Mouse (Mus musculus) neural tube, postnatal 0 days (tissue): Measurements from ENCODE around the gene N4bp2l1. TPM values are rescaled to one million over a fixed set of nuclear protein-coding genes. Genes with fewer than 3 reads are reported as not detected.

Experiments used
- polyA plus RNA-seq: library from polyadenylated mRNA; unstranded; fragments of >200 nt; fragmentation: Nextera tagmentation; extraction: Ambion mirVana; gene quantifications from 2 replicates; pipeline ENCODE4 v1.2.1, GENCODE M21; 2015

The N4bp2l1 gene
- polyA plus RNA-seq = 29.5 and 30.5 TPM in 2 replicates

DNA sequence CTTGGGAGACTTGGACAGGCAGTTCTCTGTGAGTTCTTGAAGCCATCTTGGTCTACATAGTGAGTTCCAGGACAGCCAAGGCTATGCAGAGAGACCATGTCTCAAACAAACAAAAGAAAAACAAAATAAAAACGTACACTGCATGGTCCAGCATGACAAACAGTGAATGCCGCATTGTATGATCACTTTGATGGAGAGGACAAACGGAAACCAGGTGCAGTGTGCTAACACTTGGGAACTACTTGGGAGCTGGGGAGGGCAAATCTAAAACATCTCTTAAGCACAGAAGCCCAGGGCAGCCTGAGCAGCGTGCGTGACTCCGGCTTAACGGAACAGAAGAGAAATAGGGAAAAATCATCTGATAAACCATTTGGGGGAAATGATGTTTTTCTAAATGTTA lies at the start of gene N4bp2l1:
Gene N4bp2l1, minus strand, starts transcription at position 101 of the 400 bp plus-strand sequence.

GRCm38 (mm10) chr5:150521937-150522866 lies 74.8 kb downstream of the N4bp2l1 start, which contains the start of gene Brca2:
Brca2 (plus strand) TSS chr5:150522630.

Other genes starting within 250 kb of the N4bp2l1 start
- not detected in 2 replicates for gene Zar1l, start 79.0 kb downstream of the N4bp2l1 start, polyA plus RNA-seq
- gene Brca2, start 74.6 kb downstream of the N4bp2l1 start, polyA plus RNA-seq = 9.4 and 11.1 TPM in 2 replicates
- gene N4bp2l2, start 69.0 kb upstream of the N4bp2l1 start, polyA plus RNA-seq = 30.3 and 34.3 TPM in 2 replicates
- gene Pds5b, start 76.6 kb upstream of the N4bp2l1 start, polyA plus RNA-seq = 25.1 and 26.0 TPM in 2 replicates